Mouse (Mus musculus) liver, embryonic 15.5 days (tissue): ENCODE results near the gene Psmd1. TPM values are rescaled to one million over a fixed set of nuclear protein-coding genes. Genes with fewer than 3 reads are reported as not detected.
"Not testable (repeated sequence)": the region's sequence is repeated elsewhere in the genome, so short reads cannot be mapped to it uniquely, and the experiment has no call there.

ENCODE experiments used
- ATAC-seq: fragments of 200-750 bp; cut with Nextera tagmentation; 2 replicates; pipeline ENCODE4 v1.8.0; 2017; ENCODE audit warnings: moderate number of reproducible peaks, mild to moderate bottlenecking, moderate library complexity; ENCODE audit not compliant: insufficient read depth
- H3K27ac ChIP-seq: fragments of 300-500 bp; sonication (generic); replicated peaks from 2 replicates; pipeline ENCODE4 v1.5.1; 2015; ENCODE audit warnings: mild to moderate bottlenecking, inconsistent platforms
- H3K27me3 ChIP-seq: fragments of 300-500 bp; sonication (generic); 2 replicates; pipeline ENCODE4 v1.6.1; 2015; ENCODE audit warnings: mild to moderate bottlenecking, inconsistent platforms
- H3K36me3 ChIP-seq: fragments of 300-500 bp; sonication (generic); replicated peaks from 2 replicates; pipeline ENCODE4 v1.6.1; 2015; ENCODE audit warnings: moderate library complexity, mild to moderate bottlenecking, inconsistent platforms
- H3K4me1 ChIP-seq: fragments of 300-500 bp; sonication (generic); replicated peaks from 2 replicates; pipeline ENCODE4 v1.6.1; 2015; ENCODE audit warnings: inconsistent platforms
- H3K4me2 ChIP-seq: fragments of 300-500 bp; sonication (generic); 2 replicates; pipeline ENCODE4 v1.6.1; 2015; ENCODE audit warnings: moderate library complexity, mild to moderate bottlenecking, inconsistent platforms
- H3K4me3 ChIP-seq: fragments of 300-500 bp; sonication (generic); replicated peaks from 2 replicates; pipeline ENCODE4 v1.5.1; 2015; ENCODE audit warnings: mild to moderate bottlenecking, inconsistent platforms
- H3K9ac ChIP-seq: fragments of 300-500 bp; sonication (generic); 2 replicates; pipeline ENCODE4 v1.6.1; 2015; ENCODE audit warnings: moderate library complexity, mild to moderate bottlenecking, inconsistent platforms
- H3K9me3 ChIP-seq: fragments of 300-500 bp; sonication (generic); replicated peaks from 2 replicates; pipeline ENCODE4 v1.6.1; 2016; ENCODE audit warnings: inconsistent platforms
- WGBS: fragments of 180-500 bp; shearing (Covaris S2); methylation state at CpG from one replicate; pipeline ENCODE4 v1.1.7; 2015; ENCODE audit warnings: mixed read lengths; ENCODE audit not compliant: insufficient replicate concordance; 5-methylcytosine and 5-hydroxymethylcytosine counted together
- polyA plus RNA-seq: library from polyadenylated mRNA; unstranded; fragments of >200 nt; fragmentation: Nextera tagmentation; extraction: Ambion mirVana; gene quantifications from 2 replicates; pipeline ENCODE4 v1.2.1, GENCODE M21; 2015

Psmd1 gene
- polyA plus RNA-seq, result 88.6 and 90.5 TPM in 2 replicates

- Histone ChIP-seq H3K4me2 (peak within 1 kb of the TSS; percentile 74), H3K27ac (peak within 1 kb of the TSS; percentile 89), H3K9me3 (no peaks in the 10 kb centered on the region), H3K27me3 (no peaks in the 10 kb centered on the region), H3K4me1 (peaks cover 43% of the 10 kb centered on the region), H3K36me3 (peaks cover 10% of the 10 kb centered on the region), H3K9ac (peak within 1 kb of the TSS; percentile 97), H3K4me3 (peak within 1 kb of the TSS; percentile 98)
- ATAC-seq, result peak; percentile 91
- WGBS, result under 1% methylated on average over 47 of the region's 47 CpGs
Observed at GRCm38 (mm10) chr1:86064271-86064991, at the start of gene Psmd1. Gene Psmd1, plus strand, starts transcription at chr1:86064387.

GRCm38 (mm10) chr1:86015758-86016157 lies 48.4 kb upstream of the Psmd1 start:
- not testable (repeated sequence) for H3K36me3 ChIP-seq, H3K9me3 ChIP-seq, H3K9ac ChIP-seq, H3K27ac ChIP-seq, H3K4me2 ChIP-seq, H3K4me3 ChIP-seq, H3K4me1 ChIP-seq, ATAC-seq
- WGBS, result 88% methylated on average over 9 of the region's 9 CpGs
- peaks cover 35% of the 10 kb centered on the region for H3K27me3 ChIP-seq

DNA sequence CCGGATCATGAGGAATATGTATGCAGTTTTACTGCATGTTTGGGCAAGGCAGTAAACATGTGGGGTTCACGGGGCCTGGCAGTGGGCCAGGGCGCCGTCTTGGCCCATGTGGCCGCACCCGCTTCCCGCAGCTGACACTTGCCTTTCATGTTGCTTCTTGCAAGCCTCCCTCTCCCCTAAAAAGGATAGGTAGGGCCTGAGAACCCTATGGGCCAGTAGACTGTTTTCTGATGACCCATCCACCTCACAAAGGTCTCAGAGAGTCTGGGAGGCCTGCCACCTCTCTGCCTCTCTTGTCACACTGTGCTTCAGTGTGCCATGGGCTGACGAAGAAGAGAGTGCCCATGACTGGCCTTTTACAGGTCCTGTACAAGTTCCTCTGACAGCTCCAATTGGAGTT lies 47.7 kb upstream of the Psmd1 start, which contains the start of gene Spata3:
Gene Spata3 (plus strand): TSS at position 301 of the 400 bp plus-strand sequence.
- no peak for ATAC-seq
- H3K9me3 ChIP-seq, result no peaks in the 10 kb centered on the region
- H3K4me2 ChIP-seq, result no peak within 1 kb of the TSS
- peaks cover 40% of the 10 kb centered on the region for H3K27me3 ChIP-seq
- no peaks in the 10 kb centered on the region for H3K36me3 ChIP-seq
- no peak within 1 kb of the TSS for H3K9ac ChIP-seq
- WGBS, result 76% methylated on average over 8 of the region's 8 CpGs
- H3K27ac ChIP-seq, result no peak within 1 kb of the TSS
- H3K4me1 ChIP-seq, result no peaks in the 10 kb centered on the region; the same call in none of the 2 replicates
- no peak within 1 kb of the TSS for H3K4me3 ChIP-seq

GRCm38 (mm10) chr1:86018235-86019055 lies 45.7 kb upstream of the Psmd1 start:
- Histone ChIP-seq H3K27me3 (peaks cover 51% of the 10 kb centered on the region), H3K9ac (peak overlapping the region; percentile 8; the same call in 1 of the 2 replicates), H3K4me1 (no peaks in the 10 kb centered on the region; the same call in none of the 2 replicates), H3K9me3 (no peaks in the 10 kb centered on the region), H3K36me3 (no peaks in the 10 kb centered on the region), H3K4me3 (peak overlapping the region; percentile 42), H3K4me2 (peak overlapping the region; percentile 68), H3K27ac (no peak overlapping the region)
- 4% methylated on average over 60 of the region's 60 CpGs for WGBS
- peak; percentile 37; the same call in 1 of the 2 replicates for ATAC-seq

DNA sequence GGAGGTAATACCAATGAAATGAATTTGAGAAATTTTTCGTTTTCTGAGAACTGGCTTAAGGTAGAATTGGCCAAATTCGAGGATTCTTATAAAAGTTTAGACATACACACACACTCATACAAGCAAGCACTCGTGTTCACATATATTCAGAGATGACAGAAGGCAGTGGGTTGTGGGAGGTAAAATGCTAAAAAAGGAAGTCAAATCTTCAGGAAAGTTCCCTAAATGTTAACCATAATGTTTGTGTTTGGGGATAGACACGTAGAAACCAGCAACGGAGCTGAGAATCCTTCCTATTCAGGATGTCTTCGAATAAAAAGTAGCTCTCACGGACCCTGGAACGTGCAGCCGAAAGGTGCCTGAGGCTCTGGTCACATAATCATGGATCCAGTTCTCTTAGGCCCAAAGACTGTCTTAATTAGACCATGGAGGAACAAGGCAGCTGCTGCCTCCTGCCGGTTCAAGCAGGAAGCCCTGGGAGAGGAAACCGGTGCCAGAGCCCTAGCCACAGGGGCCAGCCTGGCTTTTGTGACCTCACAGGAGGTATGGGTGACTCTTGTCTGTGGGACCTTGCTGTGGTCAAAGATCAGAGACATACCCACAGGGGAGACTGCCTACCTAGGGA lies 42.7 kb upstream of the Psmd1 start:
- Histone ChIP-seq H3K9me3 (no peaks in the 10 kb centered on the region), H3K27me3 (peaks cover 51% of the 10 kb centered on the region), H3K4me1 (no peaks in the 10 kb centered on the region; the same call in none of the 2 replicates), H3K4me2 (no peak overlapping the region), H3K4me3 (no peak overlapping the region), H3K9ac (no peak overlapping the region), H3K27ac (no peak overlapping the region), H3K36me3 (no peaks in the 10 kb centered on the region)
- 36% methylated on average over 11 of the region's 11 CpGs for WGBS
- no peak for ATAC-seq

GRCm38 (mm10) chr1:86032273-86032987 lies 31.8 kb upstream of the Psmd1 start:
- H3K9me3 ChIP-seq, result no peaks in the 10 kb centered on the region
- no peak for ATAC-seq
- 31% methylated on average over 11 of the region's 11 CpGs for WGBS

DNA sequence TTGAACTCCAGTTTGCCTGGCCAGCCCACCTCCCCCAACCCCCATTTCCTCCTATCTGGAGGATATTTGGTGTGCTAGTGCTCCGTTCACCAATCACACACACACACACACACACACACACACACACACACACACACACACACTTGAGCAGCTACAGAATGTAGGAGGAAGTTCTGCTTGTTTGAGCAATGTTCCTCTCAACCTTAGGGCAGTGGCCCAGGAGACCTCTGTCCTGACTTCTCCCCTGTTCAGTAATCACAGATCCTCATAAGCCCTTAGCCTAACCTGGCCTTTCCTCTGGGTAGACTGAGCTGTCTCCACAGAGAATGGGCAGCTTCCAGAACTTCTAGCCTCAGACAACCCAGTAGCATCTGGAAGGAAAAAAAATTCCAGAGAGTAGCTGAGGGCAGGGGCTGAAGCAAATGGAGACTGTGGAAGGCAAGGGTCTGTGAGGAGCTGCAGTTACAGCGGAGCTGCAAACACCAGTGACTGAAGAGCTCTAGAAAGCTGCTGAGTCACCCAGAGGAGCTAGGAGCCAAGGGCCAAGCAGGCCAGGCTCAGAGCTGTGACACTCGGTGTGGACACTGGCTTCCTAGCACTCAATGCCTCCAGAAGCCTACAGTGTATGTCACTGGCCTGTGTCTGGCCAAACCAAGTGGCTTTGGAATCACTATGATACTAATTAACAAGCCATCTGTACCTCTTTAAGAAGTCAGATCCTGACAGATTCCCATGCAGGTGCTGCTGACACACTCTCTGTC lies 25.8 kb upstream of the Psmd1 start:
- no peak overlapping the region for H3K9ac ChIP-seq
- peaks cover 11% of the 10 kb centered on the region for H3K4me1 ChIP-seq
- peak; percentile 30; the same call in 1 of the 2 replicates for ATAC-seq
- 16% methylated on average over 3 of the region's 3 CpGs for WGBS
- H3K36me3 ChIP-seq, result no peaks in the 10 kb centered on the region
- peaks cover 4% of the 10 kb centered on the region for H3K27me3 ChIP-seq
- H3K9me3 ChIP-seq, result no peaks in the 10 kb centered on the region
- H3K27ac ChIP-seq, result peak overlapping the region; percentile 57
- H3K4me3 ChIP-seq, result no peak overlapping the region
- no peak overlapping the region for H3K4me2 ChIP-seq

More at GRCm38 (mm10) chr1:86032273-86032987, 31.8 kb upstream of the Psmd1 start:
- peaks cover 7% of the 10 kb centered on the region; the same call in 1 of the 2 replicates for H3K27me3 ChIP-seq
- no peaks in the 10 kb centered on the region for H3K36me3 ChIP-seq
- no peak overlapping the region for H3K27ac ChIP-seq
- H3K4me3 ChIP-seq, result no peak overlapping the region
- no peak overlapping the region for H3K4me2 ChIP-seq
- H3K9ac ChIP-seq, result no peak overlapping the region
- H3K4me1 ChIP-seq, result no peaks in the 10 kb centered on the region; the same call in 1 of the 2 replicates

DNA sequence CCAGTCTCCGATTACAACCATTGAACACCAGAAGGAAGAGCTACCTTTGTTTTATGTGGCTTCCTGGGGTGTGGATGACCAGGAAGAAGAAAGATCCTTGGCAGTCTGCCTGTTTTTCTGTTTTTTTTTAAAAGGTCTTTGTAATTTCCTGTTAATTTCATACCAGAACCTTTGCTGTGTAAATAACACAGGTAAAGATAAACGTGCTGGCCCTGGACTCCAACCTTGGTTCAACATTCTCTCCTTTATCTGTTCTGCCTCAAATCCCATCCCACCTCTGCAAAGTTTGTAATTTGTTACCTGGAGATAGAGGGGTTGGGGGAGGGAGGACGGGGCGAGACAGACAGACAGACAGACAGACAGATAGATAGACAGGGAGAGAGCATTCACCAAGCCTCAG lies 24.1 kb upstream of the Psmd1 start:
- H3K9ac ChIP-seq, result no peak overlapping the region
- peaks cover 22% of the 10 kb centered on the region for H3K27me3 ChIP-seq
- H3K4me2 ChIP-seq, result no peak overlapping the region
- no peaks in the 10 kb centered on the region for H3K9me3 ChIP-seq
- ATAC-seq, result peak; percentile 68
- H3K4me1 ChIP-seq, result peaks cover 11% of the 10 kb centered on the region
- 38% methylated on average over 4 of the region's 4 CpGs for WGBS
- H3K36me3 ChIP-seq, result no peaks in the 10 kb centered on the region
- H3K4me3 ChIP-seq, result no peak overlapping the region
- peak overlapping the region; percentile 59 for H3K27ac ChIP-seq

- Histone ChIP-seq H3K4me3 (no peak overlapping the region), H3K4me1 (peaks cover 11% of the 10 kb centered on the region), H3K4me2 (no peak overlapping the region), H3K9ac (no peak overlapping the region), H3K9me3 (no peaks in the 10 kb centered on the region), H3K27me3 (peaks cover 29% of the 10 kb centered on the region), H3K27ac (peak overlapping the region; percentile 59), H3K36me3 (no peaks in the 10 kb centered on the region)
- WGBS, result 53% methylated on average over 3 of the region's 3 CpGs
- ATAC-seq, result no peak
Observed at GRCm38 (mm10) chr1:86040817-86041216, 23.4 kb upstream of the Psmd1 start.

DNA sequence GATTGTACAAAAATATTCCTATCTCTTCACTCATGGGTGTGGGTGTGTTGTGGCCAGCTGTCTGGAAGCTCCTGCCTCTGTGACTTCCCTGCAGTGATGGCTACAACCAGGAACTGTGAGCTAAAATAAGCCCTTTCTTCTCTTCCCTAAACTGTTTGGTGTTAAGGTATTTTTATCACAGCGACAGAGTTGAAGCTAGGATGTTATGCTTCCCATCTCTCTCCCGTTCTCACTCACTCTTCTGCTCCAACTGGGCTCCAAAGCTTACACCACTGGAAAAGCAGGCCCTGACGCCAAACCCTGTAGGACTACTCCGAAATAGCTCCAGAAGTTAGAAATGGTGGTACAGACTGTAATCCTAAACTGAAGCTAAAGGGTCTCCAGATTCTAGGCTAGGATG lies 19.1 kb upstream of the Psmd1 start:
- ATAC-seq, result no peak
- H3K4me2 ChIP-seq, result peak overlapping the region; percentile 63; the same call in 1 of the 2 replicates
- no peaks in the 10 kb centered on the region for H3K36me3 ChIP-seq
- peaks cover 64% of the 10 kb centered on the region for H3K27me3 ChIP-seq
- WGBS, result 43% methylated on average over 4 of the region's 4 CpGs
- peak overlapping the region; percentile 55; the same call in 1 of the 2 replicates for H3K4me3 ChIP-seq
- H3K27ac ChIP-seq, result no peak overlapping the region
- no peak overlapping the region for H3K9ac ChIP-seq
- H3K9me3 ChIP-seq, result no peaks in the 10 kb centered on the region
- H3K4me1 ChIP-seq, result no peaks in the 10 kb centered on the region
